Mouse (Mus musculus): ENCODE measurements around the gene Sys1. TPM values are rescaled to one million over a fixed set of nuclear protein-coding genes. Genes with fewer than 3 reads are reported as not detected.

Sys1 gene
- polyA plus RNA-seq, 1 experiment from 2014 or later, result 67.6 TPM

DNA sequence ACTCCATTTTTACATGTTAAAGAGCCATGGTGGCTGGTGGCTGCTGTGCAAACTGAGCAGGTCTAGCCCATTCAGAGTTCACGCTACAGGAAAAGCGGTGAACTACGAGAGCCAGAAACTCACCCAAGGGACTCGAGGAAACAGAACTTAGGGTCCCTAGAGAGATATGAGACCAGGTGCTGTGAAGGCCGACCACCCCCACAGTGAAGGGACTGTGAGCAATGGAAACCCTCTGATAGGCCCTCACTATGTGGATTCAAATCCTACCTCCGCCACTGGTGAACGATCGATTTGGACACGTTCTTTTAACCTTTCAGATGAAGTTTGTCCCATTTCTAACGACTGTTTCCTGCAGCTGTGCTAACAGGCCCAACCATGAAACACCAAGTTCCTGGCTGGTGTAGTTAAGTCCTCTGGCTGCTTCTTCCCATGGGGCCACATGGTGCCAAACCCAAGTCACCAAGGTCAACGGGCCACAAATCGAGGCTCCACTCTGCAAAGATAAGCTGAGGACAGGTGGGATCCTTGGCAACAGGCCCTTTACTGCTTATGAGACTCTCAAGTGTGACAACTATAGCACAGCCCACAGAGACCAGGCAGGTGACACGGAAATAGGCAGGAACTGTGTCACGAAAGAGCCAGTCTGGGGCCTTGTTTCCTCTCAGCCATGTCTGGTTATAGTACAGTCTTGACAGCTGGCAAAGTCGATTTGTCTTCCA, 33.9 kb upstream of the Sys1 start:
- H3K4me3 ChIP-seq (ENCODE audit: low read depth, low read length), result no peak overlapping the region
- no peak for ATAC-seq (ENCODE audit: insufficient number of reproducible peaks, insufficient read depth, low FRiP score, low read depth)
- no peak overlapping the region for H3K4me2 ChIP-seq (replicated peaks; ENCODE audit: low read depth, low read length)
- no peaks in the 10 kb centered on the region for H3K4me1 ChIP-seq (ENCODE audit: control insufficient read depth, insufficient read depth, low read length)
- H3K27ac ChIP-seq (ENCODE audit: low read length), result no peak overlapping the region
- H3K27me3 ChIP-seq (ENCODE audit: control insufficient read depth, insufficient read depth, low read length), result no peaks in the 10 kb centered on the region
- H3K9me3 ChIP-seq (ENCODE audit: control insufficient read depth, low read depth, low read length), result no peaks in the 10 kb centered on the region
- 86% methylated on average over 15 of the region's 15 CpGs for WGBS
- no peak overlapping the region for H3K9ac ChIP-seq (replicated peaks; ENCODE audit: low read depth, low read length)
- peaks cover 23% of the 10 kb centered on the region for H3K36me3 ChIP-seq (ENCODE audit: control insufficient read depth, insufficient read depth, low read length)

DNA sequence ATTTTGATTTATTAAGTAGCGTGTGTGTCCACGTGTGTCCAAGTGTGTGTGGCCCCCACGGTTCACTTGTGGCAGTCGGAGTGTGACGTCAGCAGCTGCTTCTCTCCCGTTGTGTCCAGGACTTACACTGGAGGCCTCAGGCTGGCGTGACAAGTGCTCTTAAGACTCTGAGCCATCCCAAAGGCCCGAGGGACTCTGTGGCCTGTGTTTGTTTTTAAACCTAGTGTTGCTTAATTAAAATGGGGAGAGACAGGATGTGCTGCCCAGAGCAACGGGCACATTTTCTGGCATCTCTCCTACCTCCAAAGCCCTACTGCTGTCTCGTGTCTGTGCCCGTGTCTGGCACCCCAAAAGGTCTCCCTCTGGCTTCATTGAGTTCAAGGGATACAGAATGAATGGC, 33.3 kb upstream of the Sys1 start:
- Histone ChIP-seq H3K4me1 (ENCODE audit: control insufficient read depth, insufficient read depth, low read length) (no peaks in the 10 kb centered on the region), H3K9me3 (ENCODE audit: control insufficient read depth, low read depth, low read length) (no peaks in the 10 kb centered on the region), H3K4me2 (replicated peaks; ENCODE audit: low read depth, low read length) (no peak overlapping the region), H3K27ac (ENCODE audit: low read length) (no peak overlapping the region), H3K9ac (replicated peaks; ENCODE audit: low read depth, low read length) (no peak overlapping the region), H3K4me3 (ENCODE audit: low read depth, low read length) (no peak overlapping the region), H3K36me3 (ENCODE audit: control insufficient read depth, insufficient read depth, low read length) (peaks cover 23% of the 10 kb centered on the region), H3K27me3 (ENCODE audit: control insufficient read depth, insufficient read depth, low read length) (no peaks in the 10 kb centered on the region)
- WGBS, result 89% methylated on average over 11 of the region's 11 CpGs
- ATAC-seq (ENCODE audit: insufficient number of reproducible peaks, insufficient read depth, low FRiP score, low read depth), result no peak

DNA sequence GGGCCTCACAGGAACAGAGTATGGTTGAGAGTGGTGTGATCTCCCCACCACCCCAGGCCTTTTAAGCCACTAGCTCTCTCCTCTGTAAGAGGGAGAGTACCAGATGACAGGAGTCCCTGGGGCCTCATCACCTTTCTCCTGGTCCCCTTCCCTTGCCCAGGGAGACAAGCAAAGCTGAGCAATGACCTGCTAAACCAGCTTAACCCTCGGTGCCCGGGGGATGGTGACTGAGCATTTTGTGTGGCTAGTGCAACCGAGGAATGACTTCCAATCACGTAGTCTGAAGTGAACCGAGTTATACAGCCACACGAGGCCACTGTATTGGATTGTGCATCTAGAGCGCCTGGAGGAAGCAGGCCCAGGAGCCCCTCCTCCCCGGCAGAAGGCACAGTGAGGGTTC, 32.4 kb upstream of the Sys1 start:
- H3K27ac ChIP-seq (ENCODE audit: low read length), result no peak overlapping the region
- H3K4me3 ChIP-seq (ENCODE audit: low read depth, low read length), result no peak overlapping the region
- peaks cover 23% of the 10 kb centered on the region for H3K36me3 ChIP-seq (ENCODE audit: control insufficient read depth, insufficient read depth, low read length)
- 91% methylated on average over 8 of the region's 8 CpGs for WGBS
- no peaks in the 10 kb centered on the region for H3K9me3 ChIP-seq (ENCODE audit: control insufficient read depth, low read depth, low read length)
- H3K4me2 ChIP-seq (replicated peaks; ENCODE audit: low read depth, low read length), result no peak overlapping the region
- no peak for ATAC-seq (ENCODE audit: insufficient number of reproducible peaks, insufficient read depth, low FRiP score, low read depth)
- no peaks in the 10 kb centered on the region for H3K27me3 ChIP-seq (ENCODE audit: control insufficient read depth, insufficient read depth, low read length)
- H3K4me1 ChIP-seq (ENCODE audit: control insufficient read depth, insufficient read depth, low read length), result no peaks in the 10 kb centered on the region
- no peak overlapping the region for H3K9ac ChIP-seq (replicated peaks; ENCODE audit: low read depth, low read length)

DNA sequence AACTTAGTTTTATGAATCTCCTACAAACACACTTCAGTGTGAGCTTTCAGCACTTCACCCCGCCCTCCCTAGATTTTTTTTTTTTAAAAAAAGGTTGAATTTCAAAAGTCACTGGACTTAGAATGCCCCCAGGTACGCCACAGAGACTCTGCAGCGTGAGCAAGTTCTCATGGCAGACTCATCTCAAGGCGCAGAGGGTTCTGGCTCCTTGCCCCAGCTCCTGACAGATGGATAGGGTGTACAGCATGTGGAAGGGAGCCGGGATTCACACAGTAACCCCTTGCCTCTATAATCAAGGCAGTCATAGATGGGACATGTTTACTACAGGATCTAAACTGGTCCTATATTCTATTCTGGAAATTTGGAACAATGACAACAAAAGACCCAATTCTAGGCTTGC, 31.4 kb upstream of the Sys1 start:
- Histone ChIP-seq H3K4me3 (ENCODE audit: low read depth, low read length) (no peak overlapping the region), H3K9ac (replicated peaks; ENCODE audit: low read depth, low read length) (no peak overlapping the region), H3K27me3 (ENCODE audit: control insufficient read depth, insufficient read depth, low read length) (no peaks in the 10 kb centered on the region), H3K4me2 (replicated peaks; ENCODE audit: low read depth, low read length) (no peak overlapping the region), H3K36me3 (ENCODE audit: control insufficient read depth, insufficient read depth, low read length) (peaks cover 27% of the 10 kb centered on the region), H3K9me3 (ENCODE audit: control insufficient read depth, low read depth, low read length) (no peaks in the 10 kb centered on the region), H3K4me1 (ENCODE audit: control insufficient read depth, insufficient read depth, low read length) (peaks cover 2% of the 10 kb centered on the region), H3K27ac (ENCODE audit: low read length) (no peak overlapping the region)
- no peak for ATAC-seq (ENCODE audit: insufficient number of reproducible peaks, insufficient read depth, low FRiP score, low read depth)
- 79% methylated on average over 5 of the region's 5 CpGs for WGBS

DNA sequence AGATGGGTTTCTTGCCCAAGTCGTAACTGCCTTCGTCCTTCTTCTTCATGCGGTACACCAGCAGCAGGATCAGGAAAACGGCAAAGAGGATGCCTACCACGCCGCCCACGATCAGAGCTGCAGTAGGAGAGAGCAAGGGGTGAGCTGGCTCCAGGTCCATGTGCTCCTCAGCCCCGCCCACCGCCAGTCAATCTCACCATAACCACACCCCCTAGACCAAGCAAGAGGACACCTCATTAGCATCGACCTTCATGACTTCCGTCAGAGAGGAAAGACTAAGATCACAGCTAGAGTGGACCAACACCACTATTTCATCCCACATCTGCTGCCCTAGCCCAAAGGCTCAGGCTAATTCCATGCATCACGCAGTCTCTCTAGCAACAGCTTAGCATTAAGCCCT, 30.6 kb upstream of the Sys1 start:
- ATAC-seq (ENCODE audit: insufficient number of reproducible peaks, insufficient read depth, low FRiP score, low read depth), result no peak
- H3K9me3 ChIP-seq (ENCODE audit: control insufficient read depth, low read depth, low read length), result no peaks in the 10 kb centered on the region
- H3K27ac ChIP-seq (ENCODE audit: low read length), result no peak overlapping the region
- H3K9ac ChIP-seq (replicated peaks; ENCODE audit: low read depth, low read length), result no peak overlapping the region
- H3K4me1 ChIP-seq (ENCODE audit: control insufficient read depth, insufficient read depth, low read length), result peaks cover 9% of the 10 kb centered on the region
- H3K4me3 ChIP-seq (ENCODE audit: low read depth, low read length), result no peak overlapping the region
- no peaks in the 10 kb centered on the region for H3K27me3 ChIP-seq (ENCODE audit: control insufficient read depth, insufficient read depth, low read length)
- no peak overlapping the region for H3K4me2 ChIP-seq (replicated peaks; ENCODE audit: low read depth, low read length)
- H3K36me3 ChIP-seq (ENCODE audit: control insufficient read depth, insufficient read depth, low read length), result peaks cover 27% of the 10 kb centered on the region
- WGBS, result 23% methylated on average over 12 of the region's 12 CpGs

DNA sequence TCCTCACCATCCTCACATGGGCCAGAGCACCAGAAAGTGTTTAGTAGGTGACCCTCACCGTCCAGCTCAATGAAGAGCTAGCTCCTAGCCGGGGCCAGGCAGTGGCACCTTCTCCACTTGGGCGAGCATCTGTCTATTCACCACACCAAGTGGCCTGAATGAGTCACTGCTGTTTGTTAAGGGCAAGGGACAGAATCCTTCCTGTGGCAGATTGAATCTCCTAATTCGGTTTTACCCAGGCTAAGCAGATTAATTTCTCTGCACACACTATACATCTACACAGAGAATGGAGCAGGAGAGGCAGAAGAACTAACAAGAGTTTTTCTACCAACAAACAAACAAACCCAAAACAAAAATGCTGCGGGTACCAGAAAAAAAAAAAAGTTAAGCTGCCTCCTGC, 29.8 kb upstream of the Sys1 start:
- ATAC-seq (ENCODE audit: insufficient number of reproducible peaks, insufficient read depth, low FRiP score, low read depth), result no peak
- Histone ChIP-seq H3K4me2 (replicated peaks; ENCODE audit: low read depth, low read length) (no peak overlapping the region), H3K27ac (ENCODE audit: low read length) (no peak overlapping the region), H3K9me3 (ENCODE audit: control insufficient read depth, low read depth, low read length) (no peaks in the 10 kb centered on the region), H3K36me3 (ENCODE audit: control insufficient read depth, insufficient read depth, low read length) (peaks cover 27% of the 10 kb centered on the region), H3K4me1 (ENCODE audit: control insufficient read depth, insufficient read depth, low read length) (peaks cover 18% of the 10 kb centered on the region), H3K9ac (replicated peaks; ENCODE audit: low read depth, low read length) (no peak overlapping the region), H3K27me3 (ENCODE audit: control insufficient read depth, insufficient read depth, low read length) (no peaks in the 10 kb centered on the region), H3K4me3 (ENCODE audit: low read depth, low read length) (no peak overlapping the region)
- 79% methylated on average over 5 of the region's 5 CpGs for WGBS

DNA sequence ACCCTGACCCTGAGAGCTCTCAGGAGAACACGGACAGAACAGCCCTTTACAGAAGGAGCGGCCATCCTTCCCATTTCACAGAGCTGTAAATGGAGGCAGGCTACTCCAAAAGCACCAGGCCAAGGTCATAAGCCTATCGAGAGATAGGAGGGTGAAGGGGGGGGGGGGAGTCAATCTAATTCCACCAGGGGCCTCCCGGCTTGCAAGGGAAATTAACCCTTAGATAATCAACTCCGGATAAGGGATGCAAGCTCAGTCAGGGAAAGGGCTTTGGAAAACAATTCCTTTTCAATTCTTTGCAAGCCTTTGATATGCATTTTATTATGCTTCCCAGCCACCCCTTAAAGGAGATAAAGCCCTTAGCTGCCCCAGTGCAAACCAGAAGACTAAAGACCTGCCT, 28.3 kb upstream of the Sys1 start:
- WGBS, result 38% methylated on average over 5 of the region's 5 CpGs
- H3K4me2 ChIP-seq (replicated peaks; ENCODE audit: low read depth, low read length), result no peak overlapping the region
- H3K4me1 ChIP-seq (ENCODE audit: control insufficient read depth, insufficient read depth, low read length), result peaks cover 33% of the 10 kb centered on the region
- no peak for ATAC-seq (ENCODE audit: insufficient number of reproducible peaks, insufficient read depth, low FRiP score, low read depth)
- no peak overlapping the region for H3K9ac ChIP-seq (replicated peaks; ENCODE audit: low read depth, low read length)
- no peak overlapping the region for H3K4me3 ChIP-seq (ENCODE audit: low read depth, low read length)
- H3K27ac ChIP-seq (ENCODE audit: low read length), result no peak overlapping the region
- H3K27me3 ChIP-seq (ENCODE audit: control insufficient read depth, insufficient read depth, low read length), result no peaks in the 10 kb centered on the region
- H3K36me3 ChIP-seq (ENCODE audit: control insufficient read depth, insufficient read depth, low read length), result peaks cover 25% of the 10 kb centered on the region
- H3K9me3 ChIP-seq (ENCODE audit: control insufficient read depth, low read depth, low read length), result no peaks in the 10 kb centered on the region

DNA sequence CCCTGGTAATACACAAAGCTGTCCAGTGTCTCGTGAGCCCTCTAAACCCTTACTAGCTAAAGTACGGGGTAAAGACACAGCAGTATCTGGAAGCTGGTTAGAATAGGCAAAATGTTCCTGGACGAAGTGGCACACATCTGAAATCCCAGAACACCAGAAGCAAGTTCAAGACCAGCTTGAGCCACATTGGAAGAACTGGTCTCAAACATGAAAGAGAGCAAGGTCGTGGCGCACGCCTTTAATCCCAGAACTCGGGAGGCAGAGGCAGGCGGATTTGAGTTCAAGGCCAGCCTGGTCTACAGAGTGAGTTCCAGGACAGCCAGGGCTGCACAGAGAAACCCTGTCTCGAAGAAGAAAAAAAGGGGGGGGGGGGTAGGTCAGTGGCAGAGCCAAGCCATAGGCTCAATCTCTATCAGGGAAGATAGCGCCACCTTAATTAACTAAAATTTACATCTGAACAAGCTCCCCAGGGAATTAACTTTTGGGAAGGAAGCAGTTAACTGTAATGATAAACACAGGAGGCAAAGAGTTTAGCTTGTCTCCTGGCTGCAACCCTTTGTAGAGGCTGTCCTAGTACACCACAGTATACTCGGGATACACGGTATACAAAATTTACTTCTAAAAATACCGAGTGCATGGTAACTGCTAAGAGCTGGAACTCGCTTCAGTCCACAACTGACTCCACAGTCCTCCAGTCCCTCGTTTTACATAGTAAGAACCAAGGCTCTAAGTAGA, 26.7 kb upstream of the Sys1 start:
- no peak overlapping the region for H3K4me3 ChIP-seq (ENCODE audit: low read depth, low read length)
- H3K9me3 ChIP-seq (ENCODE audit: control insufficient read depth, low read depth, low read length), result no peaks in the 10 kb centered on the region
- peaks cover 49% of the 10 kb centered on the region for H3K4me1 ChIP-seq (ENCODE audit: control insufficient read depth, insufficient read depth, low read length)
- no peaks in the 10 kb centered on the region for H3K27me3 ChIP-seq (ENCODE audit: control insufficient read depth, insufficient read depth, low read length)
- H3K27ac ChIP-seq (ENCODE audit: low read length), result peak overlapping the region; percentile 0; the same call in 1 of the 2 replicates
- no peak overlapping the region for H3K9ac ChIP-seq (replicated peaks; ENCODE audit: low read depth, low read length)
- WGBS, result 52% methylated on average over 15 of the region's 15 CpGs
- H3K4me2 ChIP-seq (replicated peaks; ENCODE audit: low read depth, low read length), result peak overlapping the region; percentile 15; the same call in 1 of the 2 replicates
- H3K36me3 ChIP-seq (ENCODE audit: control insufficient read depth, insufficient read depth, low read length), result peaks cover 20% of the 10 kb centered on the region; the same call in 1 of the 2 replicates
- ATAC-seq (ENCODE audit: insufficient number of reproducible peaks, insufficient read depth, low FRiP score, low read depth), result no peak

All from stomach, embryonic 14.5 days (tissue).